ENCODE assay signal across 10 mouse cellular contexts in the genomic region with DNA sequence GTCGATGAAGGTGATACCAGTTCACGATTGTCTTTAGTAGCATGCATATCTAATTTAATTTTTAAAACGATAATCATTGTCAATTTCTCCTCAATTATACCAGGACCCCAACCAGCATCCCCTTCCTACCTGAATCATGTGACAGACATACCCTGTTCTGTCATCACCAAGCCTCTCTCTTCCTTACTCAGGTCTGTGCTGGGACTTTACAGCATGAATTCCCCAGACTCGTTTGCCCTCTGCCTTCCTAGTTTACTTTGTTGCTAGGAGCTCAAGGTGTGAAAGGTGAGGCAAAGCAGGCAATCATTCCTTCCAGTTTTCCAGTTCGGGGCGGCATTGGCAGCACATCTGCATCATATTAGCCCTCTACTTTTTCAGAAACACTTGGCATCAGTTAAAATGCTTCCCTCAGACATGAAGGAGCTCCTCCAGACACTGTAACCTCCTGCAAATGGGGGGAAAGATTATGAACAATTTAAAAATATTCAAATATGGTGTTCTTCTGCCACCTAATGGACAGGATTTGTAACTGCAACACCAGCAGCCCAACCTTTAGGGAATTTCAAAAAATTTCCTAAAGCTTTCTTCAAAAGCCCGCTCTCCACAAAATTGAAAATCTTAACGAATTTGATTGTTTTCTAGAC. TPM values are rescaled to one million over a fixed set of nuclear protein-coding genes. Genes with fewer than 3 reads are reported as not detected.
DNase-seq lines count a peak whose midpoint lies in the region; ATAC-seq lines count a peak whose summit lies in the region.
"Had no signal": no experiment of that assay in that cellular context is flagged by ENCODE, and none has a peak within 500 bp of the region (broad histone marks: within the 10 kb centered on the region; RNA-seq: fewer than 3 reads in every experiment).

No protein-coding gene starts in this region.

- H3K27me3 ChIP-seq in hindbrain, embryonic 10.5 days (ENCODE audit: insufficient read depth, poor library complexity, severe bottlenecking) = no peaks in the 10 kb centered on the region
- H3K27me3 ChIP-seq in midbrain, embryonic 12.5 days = no peaks in the 10 kb centered on the region
- H3K27me3 ChIP-seq: heart, embryonic 13.5 days had no signal

- no peak overlapping the region for H3K4me2 ChIP-seq in midbrain, embryonic 12.5 days (replicated peaks)
- H3K4me2 ChIP-seq: heart, embryonic 13.5 days had no signal

- WGBS in hindbrain, embryonic 10.5 days = 55% methylated on average over 8 of the region's 8 CpGs
- 61% methylated on average over 8 of the region's 8 CpGs for WGBS in midbrain, embryonic 12.5 days

- no peaks in the 10 kb centered on the region for H3K36me3 ChIP-seq in hindbrain, embryonic 10.5 days
- H3K36me3 ChIP-seq in midbrain, embryonic 12.5 days = no peaks in the 10 kb centered on the region
- H3K36me3 ChIP-seq: heart, embryonic 13.5 days had no signal

- H3K4me1 ChIP-seq in hindbrain, embryonic 10.5 days (replicated peaks) = no peaks in the 10 kb centered on the region
- no peaks in the 10 kb centered on the region for H3K4me1 ChIP-seq in midbrain, embryonic 12.5 days
- H3K4me1 ChIP-seq: heart, embryonic 13.5 days had no signal

- no peak overlapping the region for H3K27ac ChIP-seq in hindbrain, embryonic 10.5 days
- H3K27ac ChIP-seq in midbrain, embryonic 12.5 days (replicated peaks) = no peak overlapping the region
- H3K27ac ChIP-seq: heart, embryonic 13.5 days had no signal

- H3K9ac ChIP-seq in midbrain, embryonic 12.5 days (replicated peaks) = no peak overlapping the region
- H3K9ac ChIP-seq: heart, embryonic 13.5 days had no signal

- no peak overlapping the region for H3K4me3 ChIP-seq in hindbrain, embryonic 10.5 days
- H3K4me3 ChIP-seq in midbrain, embryonic 12.5 days = no peak overlapping the region
- H3K4me3 ChIP-seq: heart, embryonic 13.5 days had no signal

- peak; percentile 26; the same call in 1 of the 2 replicates for ATAC-seq in cerebellum, adult (ENCODE audit: insufficient number of reproducible peaks, low FRiP score, low TSS enrichment)
- ATAC-seq in midbrain, embryonic 12.5 days (ENCODE audit: low FRiP score, low read depth) = peak; percentile 63

- DNase-seq in cerebellum, adult 11 months = no peak
- DNase-seq in right cerebral cortex, postnatal 4 days = peak; percentile 6
- DNase-seq in right cerebral cortex, postnatal 14 days = no peak
- peak; percentile 18 for DNase-seq in hindbrain, embryonic 10.5 days (ENCODE audit: low spot score)
- no peak for DNase-seq in thymus, postnatal 36 days
- no peak for DNase-seq in urinary bladder, postnatal 10 days (ENCODE audit: low spot score)

- no peaks in the 10 kb centered on the region for H3K9me3 ChIP-seq in hindbrain, embryonic 10.5 days
- H3K9me3 ChIP-seq in midbrain, embryonic 12.5 days = no peaks in the 10 kb centered on the region
- H3K9me3 ChIP-seq: heart, embryonic 13.5 days had no signal

RNA-seq across cellular contexts. Expression of gene Steap4, which starts 36.3 kb away (rescaled TPM):
- polyA plus RNA-seq in hindbrain, embryonic 10.5 days (2016; fragmentation: Nextera tagmentation; extraction: Ambion mirVana) = 0.13 and 0.17 TPM in 2 replicates
- polyA plus RNA-seq in midbrain, embryonic 12.5 days (2016; fragmentation: Nextera tagmentation; extraction: Ambion mirVana) = 0.19 TPM in 1 of 2 replicates, not detected in the other
- polyA plus RNA-seq: C2C12 had no signal

RNA-seq across cellular contexts. Expression of gene Sri, which starts 49.4 kb away (rescaled TPM):
- 193 and 194 TPM in 2 replicates for polyA plus RNA-seq in hindbrain, embryonic 10.5 days (2016; fragmentation: Nextera tagmentation; extraction: Ambion mirVana)
- 145 and 162 TPM in 2 replicates for polyA plus RNA-seq in midbrain, embryonic 12.5 days (2016; fragmentation: Nextera tagmentation; extraction: Ambion mirVana)

Comparison
In these comparisons a context has a peak if more than half of its experiments do, and no peak if none do; other contexts are left out.
1. DNase-seq: peak in right cerebral cortex, postnatal 4 days (single experiment) and hindbrain, embryonic 10.5 days (single experiment); none in cerebellum, adult 11 months (single experiment), right cerebral cortex, postnatal 14 days (single experiment), thymus, postnatal 36 days (0 of 2) and urinary bladder, postnatal 10 days (single experiment).